Mouse (Mus musculus) T-helper 17 cell (primary cell): ENCODE data around the gene Slc45a2.

Source experiments
- in situ Hi-C, 2 experiments: fragments of 300-600 bp; cut with MboI, MseI; formaldehyde crosslinking; loops; 1 replicate in 1 of 2; 2 replicates in 1 of 2; pipeline ENCODE4 v1.15.1; 2025; ENCODE audit warnings: high pct_unique_total_duplicates in 2 of 2

The Slc45a2 gene

GRCm38 (mm10) chr15:11003791-11004190 is 3.3 kb downstream of the Slc45a2 start:
- in situ Hi-C loops, result loop anchor here (5.0 to 25.0 kb wide), 2 partner anchors 51 to 1534 kb away; partner anchors contain the start of gene C1qtnf3 (in 1 of the 2)

- in situ Hi-C loops, result loop anchor here (5.0 to 25.0 kb wide), 2 partner anchors 52 to 1533 kb away; partner anchors contain the start of gene C1qtnf3 (in 1 of the 2)
Observed at GRCm38 (mm10) chr15:11004646-11005045, 4.1 kb downstream of the Slc45a2 start.

GRCm38 (mm10) chr15:11008756-11009155 is 8.2 kb downstream of the Slc45a2 start:
- in situ Hi-C loops, result loop anchor here in 1 of 2 experiments (25.0 kb wide), 1 partner anchor 1529 kb away; no protein-coding TSS in a partner anchor

- in situ Hi-C loops, result loop anchor here in 1 of 2 experiments (25.0 kb wide), 1 partner anchor 1526 kb away; no protein-coding TSS in a partner anchor
Observed at GRCm38 (mm10) chr15:11010976-11011548, 10.5 kb downstream of the Slc45a2 start.

- in situ Hi-C loops, result loop anchor here in 1 of 2 experiments (25.0 kb wide), 1 partner anchor 1522 kb away; no protein-coding TSS in a partner anchor
Observed at GRCm38 (mm10) chr15:11014931-11015330, 14.4 kb downstream of the Slc45a2 start.

- in situ Hi-C loops, result no loop called here
Observed at GRCm38 (mm10) chr15:11026801-11027561, 26.5 kb downstream of the Slc45a2 start.

- in situ Hi-C loops, result no loop called here
Observed at GRCm38 (mm10) chr15:11030188-11030587, 29.7 kb downstream of the Slc45a2 start.

GRCm38 (mm10) chr15:11035947-11036474 is 35.5 kb downstream of the Slc45a2 start:
- in situ Hi-C loops, result loop anchor here (5.0 kb wide), 3 partner anchors 286 to 341 kb away; no protein-coding TSS in a partner anchor

GRCm38 (mm10) chr15:11036535-11037375 is 36.2 kb downstream of the Slc45a2 start:
- in situ Hi-C loops, result loop anchor here (5.0 kb wide), 3 partner anchors 286 to 341 kb away; no protein-coding TSS in a partner anchor

GRCm38 (mm10) chr15:11037376-11037695 is 36.8 kb downstream of the Slc45a2 start:
- in situ Hi-C loops, result loop anchor here (5.0 kb wide), 3 partner anchors 285 to 340 kb away; no protein-coding TSS in a partner anchor

GRCm38 (mm10) chr15:11037711-11038110 is 37.2 kb downstream of the Slc45a2 start, which contains the start of gene Rxfp3:
Gene Rxfp3, minus strand, starts transcription at chr15:11037991.
- in situ Hi-C loops, result loop anchor here (5.0 kb wide), 3 partner anchors 285 to 340 kb away; no protein-coding TSS in a partner anchor

- in situ Hi-C loops, result loop anchor here (5.0 kb wide), 3 partner anchors 284 to 339 kb away; no protein-coding TSS in a partner anchor
Observed at GRCm38 (mm10) chr15:11038476-11038875, 38.0 kb downstream of the Slc45a2 start.

GRCm38 (mm10) chr15:11040067-11040466 is 39.5 kb downstream of the Slc45a2 start:
- in situ Hi-C loops, result no loop called here

- in situ Hi-C loops, result no loop called here
Observed at GRCm38 (mm10) chr15:11041229-11041628, 40.7 kb downstream of the Slc45a2 start.

- in situ Hi-C loops, result no loop called here
Observed at GRCm38 (mm10) chr15:11042828-11043227, 42.3 kb downstream of the Slc45a2 start.

- in situ Hi-C loops, result no loop called here
Observed at GRCm38 (mm10) chr15:11053678-11054439, 53.3 kb downstream of the Slc45a2 start.

GRCm38 (mm10) chr15:11054440-11055080 is 54.0 kb downstream of the Slc45a2 start:
- in situ Hi-C loops, result loop anchor here in 1 of 2 experiments (5.0 kb wide), 1 partner anchor 548 kb away; no protein-coding TSS in a partner anchor

GRCm38 (mm10) chr15:11062903-11063302 is 62.4 kb downstream of the Slc45a2 start:
- in situ Hi-C loops, result no loop called here

GRCm38 (mm10) chr15:11064160-11064557 is 63.6 kb downstream of the Slc45a2 start:
- in situ Hi-C loops, result no loop called here
